Mouse (Mus musculus) midbrain, embryonic 14.5 days (tissue): Measurements from ENCODE around the gene Tnfrsf25. TPM values are rescaled to one million over a fixed set of nuclear protein-coding genes. Genes with fewer than 3 reads are reported as not detected.

Experiments
- ATAC-seq: fragments of 200-750 bp; cut with Nextera tagmentation; 2 replicates; pipeline ENCODE4 v1.8.0; 2017; ENCODE audit warnings: moderate number of reproducible peaks, moderate library complexity; ENCODE audit not compliant: low FRiP score, low TSS enrichment
- DNase-seq: peaks from one replicate; pipeline ENCODE4 v3.0.0-alpha.2; 2015
- H3K27ac ChIP-seq: fragments of 300-500 bp; sonication (generic); replicated peaks from 2 replicates; pipeline ENCODE4 v1.5.1; 2014; ENCODE audit warnings: mild to moderate bottlenecking, low read depth, low read length, moderate library complexity
- H3K27me3 ChIP-seq: fragments of 300-500 bp; sonication (generic); 2 replicates; pipeline ENCODE4 v1.6.1; 2014; ENCODE audit warnings: low read length, control low read depth, mixed read lengths; ENCODE audit not compliant: control insufficient read depth, insufficient read depth
- H3K36me3 ChIP-seq: fragments of 300-500 bp; sonication (generic); 2 replicates; pipeline ENCODE4 v1.6.1; 2014; ENCODE audit warnings: low read length, control low read depth; ENCODE audit not compliant: control insufficient read depth, insufficient read depth
- H3K4me1 ChIP-seq: fragments of 300-500 bp; sonication (generic); 2 replicates; pipeline ENCODE4 v1.6.1; 2014; ENCODE audit warnings: mild to moderate bottlenecking, antibody characterized with exemption, low read length, control low read depth; ENCODE audit not compliant: control insufficient read depth, insufficient read depth
- H3K4me2 ChIP-seq: fragments of 300-500 bp; sonication (generic); 2 replicates; pipeline ENCODE4 v1.6.1; 2014; ENCODE audit warnings: mild to moderate bottlenecking, low read length, moderate library complexity
- H3K4me3 ChIP-seq: fragments of 300-500 bp; sonication (generic); replicated peaks from 2 replicates; pipeline ENCODE4 v1.5.1; 2014; ENCODE audit warnings: low read depth, low read length
- H3K9ac ChIP-seq: fragments of 300-500 bp; sonication (generic); replicated peaks from 2 replicates; pipeline ENCODE4 v1.6.1; 2014; ENCODE audit warnings: mild to moderate bottlenecking, low read length, moderate library complexity
- H3K9me3 ChIP-seq: fragments of 300-500 bp; sonication (generic); 2 replicates; pipeline ENCODE4 v1.6.1; 2016; ENCODE audit warnings: low read length, control low read depth, mixed read lengths; ENCODE audit not compliant: control insufficient read depth
- WGBS: fragments of 180-500 bp; shearing (Covaris S2); extraction: QIAGEN DNeasy Blood & Tissue Kit; methylation state at CpG from one replicate; pipeline ENCODE4 v1.1.7; 2014; 5-methylcytosine and 5-hydroxymethylcytosine counted together
- polyA plus RNA-seq: library from polyadenylated mRNA; unstranded; fragments of >200 nt; fragmentation: Nextera tagmentation; extraction: Ambion mirVana; gene quantifications from 2 replicates; pipeline ENCODE4 v1.2.1, GENCODE M21; 2014

Gene Tnfrsf25
- polyA plus RNA-seq, 1 experiment from 2014 or later = 1.2 TPM

GRCm38 (mm10) chr4:152097911-152098799, 17.6 kb upstream of the Tnfrsf25 start:
- H3K27ac ChIP-seq = no peak overlapping the region
- H3K27me3 ChIP-seq = no peaks in the 10 kb centered on the region; the same call in 1 of the 2 replicates
- H3K4me1 ChIP-seq = no peaks in the 10 kb centered on the region
- H3K36me3 ChIP-seq = no peaks in the 10 kb centered on the region
- no peak overlapping the region for H3K4me3 ChIP-seq
- DNase-seq = no peak
- H3K9me3 ChIP-seq = no peaks in the 10 kb centered on the region
- ATAC-seq = no peak
- no peak overlapping the region for H3K4me2 ChIP-seq
- no peak overlapping the region for H3K9ac ChIP-seq
- WGBS = 29% methylated on average over 11 of the region's 11 CpGs

DNA sequence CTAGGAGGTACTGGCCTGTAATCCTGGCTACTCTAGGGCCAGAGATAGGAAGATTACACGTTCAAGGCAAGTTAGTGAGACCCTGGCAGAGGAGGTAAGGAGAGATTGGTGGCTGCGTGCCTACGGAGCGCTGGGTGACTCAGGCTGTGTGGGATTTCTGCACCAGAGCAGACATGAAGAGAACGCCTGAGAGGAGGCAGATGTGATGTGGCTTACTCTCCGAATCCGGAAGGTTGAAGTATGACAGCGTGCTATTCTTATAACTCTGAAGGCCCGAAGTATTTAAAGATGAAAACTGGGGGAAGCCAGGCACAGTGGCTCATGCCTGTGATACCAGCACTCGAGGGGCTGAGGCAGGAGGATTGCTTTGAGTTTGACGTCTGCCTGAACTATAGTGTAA, 15.2 kb upstream of the Tnfrsf25 start:
- H3K36me3 ChIP-seq = peaks cover 8% of the 10 kb centered on the region; the same call in 1 of the 2 replicates
- no peak overlapping the region for H3K4me3 ChIP-seq
- H3K27ac ChIP-seq = no peak overlapping the region
- H3K27me3 ChIP-seq = no peaks in the 10 kb centered on the region; the same call in 1 of the 2 replicates
- WGBS = 84% methylated on average over 11 of the region's 11 CpGs
- H3K9me3 ChIP-seq = no peaks in the 10 kb centered on the region
- no peaks in the 10 kb centered on the region for H3K4me1 ChIP-seq
- no peak for DNase-seq
- no peak for ATAC-seq
- no peak overlapping the region for H3K4me2 ChIP-seq
- no peak overlapping the region for H3K9ac ChIP-seq

GRCm38 (mm10) chr4:152101081-152101653, 14.6 kb upstream of the Tnfrsf25 start:
- Histone ChIP-seq H3K4me1 (no peaks in the 10 kb centered on the region), H3K9me3 (no peaks in the 10 kb centered on the region), H3K4me2 (no peak overlapping the region), H3K4me3 (no peak overlapping the region), H3K27ac (no peak overlapping the region), H3K36me3 (peaks cover 8% of the 10 kb centered on the region; the same call in 1 of the 2 replicates), H3K9ac (no peak overlapping the region), H3K27me3 (peaks cover 2% of the 10 kb centered on the region; the same call in 1 of the 2 replicates)
- ATAC-seq (no peak), DNase-seq (no peak)
- 90% methylated on average over 7 of the region's 7 CpGs for WGBS

GRCm38 (mm10) chr4:152101921-152102320, 13.8 kb upstream of the Tnfrsf25 start:
- H3K4me3 ChIP-seq = no peak overlapping the region
- no peaks in the 10 kb centered on the region for H3K9me3 ChIP-seq
- H3K36me3 ChIP-seq = peaks cover 8% of the 10 kb centered on the region; the same call in 1 of the 2 replicates
- H3K9ac ChIP-seq = no peak overlapping the region
- no peaks in the 10 kb centered on the region for H3K4me1 ChIP-seq
- ATAC-seq (no peak), DNase-seq (no peak)
- H3K27me3 ChIP-seq = 0 out of 2 replicates have a peak, but pooled peaks cover 4% of the 10 kb centered on the region
- H3K27ac ChIP-seq = no peak overlapping the region
- no peak overlapping the region for H3K4me2 ChIP-seq
- 97% methylated on average over 16 of the region's 16 CpGs for WGBS

- Histone ChIP-seq H3K27ac (no peak overlapping the region), H3K4me2 (no peak overlapping the region), H3K4me1 (peaks cover 3% of the 10 kb centered on the region; the same call in 1 of the 2 replicates), H3K27me3 (0 out of 2 replicates have a peak, but pooled peaks cover 4% of the 10 kb centered on the region), H3K4me3 (no peak overlapping the region), H3K9ac (no peak overlapping the region), H3K36me3 (peaks cover 8% of the 10 kb centered on the region; the same call in 1 of the 2 replicates), H3K9me3 (no peaks in the 10 kb centered on the region)
- WGBS = 33% methylated on average over 7 of the region's 7 CpGs
- DNase-seq = peak; percentile 78
- no peak for ATAC-seq
Observed at GRCm38 (mm10) chr4:152103025-152103424, 12.7 kb upstream of the Tnfrsf25 start.

GRCm38 (mm10) chr4:152106746-152107145, 9.0 kb upstream of the Tnfrsf25 start:
- no peak overlapping the region for H3K4me2 ChIP-seq
- H3K27me3 ChIP-seq = 0 out of 2 replicates have a peak, but pooled peaks cover 4% of the 10 kb centered on the region
- no peak overlapping the region for H3K4me3 ChIP-seq
- WGBS = 54% methylated on average over 9 of the region's 9 CpGs
- peaks cover 10% of the 10 kb centered on the region; the same call in 1 of the 2 replicates for H3K36me3 ChIP-seq
- H3K9me3 ChIP-seq = no peaks in the 10 kb centered on the region
- no peak overlapping the region for H3K9ac ChIP-seq
- DNase-seq (no peak), ATAC-seq (no peak)
- peaks cover 15% of the 10 kb centered on the region for H3K4me1 ChIP-seq
- no peak overlapping the region for H3K27ac ChIP-seq

DNA sequence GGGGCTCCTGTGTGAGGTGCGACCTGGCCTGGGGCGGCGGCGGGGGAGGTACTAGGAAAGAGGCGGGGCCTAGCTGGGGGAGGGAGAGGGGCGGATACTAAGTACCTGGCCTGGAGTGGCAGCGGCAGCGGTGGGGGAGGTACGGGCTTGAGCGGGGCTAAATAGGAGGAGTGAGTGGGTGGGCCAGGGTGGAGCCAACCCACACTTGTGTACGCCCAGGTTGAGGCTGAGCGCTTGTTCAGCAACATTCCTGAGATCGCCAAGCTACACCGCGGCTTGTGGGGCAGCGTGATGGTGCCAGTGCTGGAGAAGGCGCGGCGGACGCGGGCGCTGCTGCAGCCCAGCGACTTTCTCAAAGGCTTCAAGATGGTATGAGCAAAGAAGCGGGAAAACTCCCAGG, 8.2 kb upstream of the Tnfrsf25 start:
- Histone ChIP-seq H3K27me3 (0 out of 2 replicates have a peak, but pooled peaks cover 4% of the 10 kb centered on the region), H3K9me3 (no peaks in the 10 kb centered on the region), H3K4me1 (peaks cover 15% of the 10 kb centered on the region), H3K9ac (peak overlapping the region; percentile 21; the same call in 1 of the 2 replicates), H3K4me2 (peak overlapping the region; percentile 61), H3K27ac (peak overlapping the region; percentile 56), H3K36me3 (peaks cover 11% of the 10 kb centered on the region; the same call in 1 of the 2 replicates), H3K4me3 (peak overlapping the region; percentile 35)
- DNase-seq (no peak), ATAC-seq (peak; percentile 44)
- 3% methylated on average over 24 of the region's 24 CpGs for WGBS

DNA sequence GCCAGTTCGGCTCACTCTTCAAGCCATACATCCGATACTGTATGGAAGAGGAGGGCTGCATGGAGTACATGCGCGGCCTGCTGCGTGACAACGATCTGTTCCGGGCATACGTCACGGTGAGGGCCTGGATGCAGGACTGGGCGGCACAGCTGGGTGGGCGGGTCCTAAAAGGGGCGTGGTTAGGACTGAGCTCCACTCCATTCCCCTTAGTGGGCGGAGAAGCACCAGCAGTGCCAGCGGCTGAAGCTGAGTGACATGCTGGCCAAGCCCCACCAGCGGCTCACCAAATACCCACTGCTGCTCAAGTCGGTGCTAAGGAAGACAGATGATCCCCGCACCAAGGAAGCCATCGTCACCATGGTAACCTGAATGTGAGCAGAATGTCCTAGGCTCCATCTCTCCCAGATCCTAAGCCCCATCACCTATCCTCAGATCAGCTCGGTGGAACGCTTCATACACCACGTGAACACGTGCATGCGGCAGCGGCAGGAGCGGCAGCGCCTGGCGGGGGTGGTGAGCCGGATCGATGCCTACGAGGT, 7.7 kb upstream of the Tnfrsf25 start:
- Histone ChIP-seq H3K9ac (peak overlapping the region; percentile 21; the same call in 1 of the 2 replicates), H3K36me3 (peaks cover 12% of the 10 kb centered on the region; the same call in 1 of the 2 replicates), H3K4me3 (peak overlapping the region; percentile 35), H3K9me3 (no peaks in the 10 kb centered on the region), H3K27ac (peak overlapping the region; percentile 56), H3K27me3 (0 out of 2 replicates have a peak, but pooled peaks cover 4% of the 10 kb centered on the region), H3K4me2 (peak overlapping the region; percentile 61), H3K4me1 (peaks cover 15% of the 10 kb centered on the region)
- DNase-seq = peak; percentile 89
- peak; percentile 94 for ATAC-seq
- 4% methylated on average over 30 of the region's 30 CpGs for WGBS
